Comparison of ENCODE assay signal across 1 mouse cellular context in the genomic region with DNA sequence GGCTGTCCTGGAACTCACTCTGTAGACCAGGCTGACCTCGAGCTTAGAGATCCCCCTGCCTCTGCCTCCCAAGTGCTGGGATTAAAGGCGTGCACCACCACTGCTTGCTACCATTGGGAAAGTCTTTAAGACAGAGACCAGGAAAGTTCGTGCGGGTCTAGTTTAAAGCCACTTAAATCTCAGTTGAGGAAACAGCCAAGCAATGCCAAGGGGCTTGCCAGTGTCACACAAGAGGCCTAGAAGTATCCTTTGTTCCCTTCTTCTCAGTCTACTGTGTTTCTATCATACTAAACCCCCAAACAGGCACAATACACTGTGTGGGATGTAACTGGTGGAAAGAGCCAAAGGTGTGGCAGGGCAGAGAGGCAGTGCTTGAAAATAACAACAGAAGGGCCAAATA.
TF ChIP-seq lines count a peak whose summit lies in the region.

No protein-coding gene starts in this region.

TF ChIP-seq in ES-E14, 5 proteins besides CTCF, POLR2A, EP300 and RAD21:
- TF ChIP-seq ZNF384 (IDR thresholded peaks at IDR 0.05; ENCODE audit: low read depth, low read length) (no peak), MAFK (IDR thresholded peaks at IDR 0.05; ENCODE audit: insufficient read depth, low read depth, low read length) (no peak)
